Mouse (Mus musculus) hindbrain, postnatal 0 days (tissue): ENCODE measurements at regions not wholly inside any gene's neighbourhood (a gene's known extent, or its start where the extent isn't known, plus 50 kb on each side); places are given as distances from the start of the nearest gene placed in this dataset.

Experiments
- ATAC-seq: fragments of 200-750 bp; cut with Nextera tagmentation; 2 replicates; pipeline ENCODE4 v1.8.0; 2017; ENCODE audit warnings: mild to moderate bottlenecking, moderate TSS enrichment, moderate library complexity
- DNase-seq: peaks from one replicate; pipeline ENCODE4 v3.0.0-alpha.2; 2015; ENCODE audit warnings: low spot score
- H3K27ac ChIP-seq: fragments of 300-500 bp; sonication (generic); 2 replicates; pipeline ENCODE4 v1.5.1; 2014; ENCODE audit warnings: mild to moderate bottlenecking
- H3K27me3 ChIP-seq: fragments of 300-500 bp; sonication (generic); 2 replicates; pipeline ENCODE4 v1.6.1; 2014; ENCODE audit warnings: low read length, mixed read lengths; ENCODE audit not compliant: insufficient read depth
- H3K36me3 ChIP-seq: fragments of 300-500 bp; sonication (generic); 2 replicates; pipeline ENCODE4 v1.6.1; 2014; ENCODE audit warnings: low read length, mixed read lengths; ENCODE audit not compliant: insufficient read depth
- H3K4me1 ChIP-seq: fragments of 300-500 bp; sonication (generic); 2 replicates; pipeline ENCODE4 v1.6.1; 2014; ENCODE audit warnings: antibody characterized with exemption, low read length, mixed read lengths; ENCODE audit not compliant: insufficient read depth
- H3K4me2 ChIP-seq: fragments of 300-500 bp; sonication (generic); 2 replicates; pipeline ENCODE4 v1.6.1; 2014; ENCODE audit warnings: low read depth, mild to moderate bottlenecking, low read length, moderate library complexity, mixed read lengths
- H3K4me3 ChIP-seq: fragments of 300-500 bp; sonication (generic); 2 replicates; pipeline ENCODE4 v1.5.1; 2014; ENCODE audit warnings: low read length
- H3K9ac ChIP-seq: fragments of 300-500 bp; sonication (generic); replicated peaks from 2 replicates; pipeline ENCODE4 v1.6.1; 2014; ENCODE audit warnings: mild to moderate bottlenecking, low read length, moderate library complexity, mixed read lengths
- H3K9me3 ChIP-seq: fragments of 300-500 bp; sonication (generic); 2 replicates; pipeline ENCODE4 v1.6.1; 2016; ENCODE audit warnings: low read length, mixed read lengths
- CTCF ChIP-seq: IDR thresholded peaks from 2 replicates; pipeline ENCODE4 v1.5.1; 2016; ENCODE audit warnings: antibody characterized with exemption, control low read depth, low read depth
- WGBS: fragments of 180-500 bp; shearing (Covaris S2); extraction: QIAGEN DNeasy Blood & Tissue Kit; methylation state at CpG from one replicate; pipeline ENCODE4 v1.1.7; 2014; 5-methylcytosine and 5-hydroxymethylcytosine counted together

DNA sequence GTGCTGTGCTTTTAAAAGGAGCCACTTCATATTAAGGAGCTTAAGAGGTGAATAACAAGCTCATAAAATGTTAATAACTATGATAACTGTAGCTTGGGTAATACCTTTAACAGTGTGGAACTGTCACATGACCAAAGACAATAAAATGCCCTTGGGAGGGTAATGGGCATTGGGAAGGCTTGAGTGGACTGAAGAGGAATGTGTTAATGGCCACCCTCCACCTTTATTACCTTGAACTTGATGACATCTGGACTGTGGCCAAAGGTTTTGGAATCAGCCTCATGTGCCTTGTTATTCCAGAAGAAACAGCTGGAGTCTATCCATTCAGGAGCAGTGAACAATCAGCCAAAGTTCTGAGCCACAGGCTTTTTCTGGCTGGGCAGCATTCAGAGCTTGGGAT, 451.0 kb upstream of the Tenm4 start:
- H3K4me2 ChIP-seq, result no peak overlapping the region
- no peaks in the 10 kb centered on the region for H3K27me3 ChIP-seq
- no peak for TF ChIP-seq CTCF
- no peak overlapping the region for H3K9ac ChIP-seq
- no peak overlapping the region for H3K4me3 ChIP-seq
- ATAC-seq (no peak), DNase-seq (no peak)
- no peak overlapping the region for H3K27ac ChIP-seq
- H3K9me3 ChIP-seq, result no peaks in the 10 kb centered on the region
- no peaks in the 10 kb centered on the region for H3K4me1 ChIP-seq
- no peaks in the 10 kb centered on the region for H3K36me3 ChIP-seq

DNA sequence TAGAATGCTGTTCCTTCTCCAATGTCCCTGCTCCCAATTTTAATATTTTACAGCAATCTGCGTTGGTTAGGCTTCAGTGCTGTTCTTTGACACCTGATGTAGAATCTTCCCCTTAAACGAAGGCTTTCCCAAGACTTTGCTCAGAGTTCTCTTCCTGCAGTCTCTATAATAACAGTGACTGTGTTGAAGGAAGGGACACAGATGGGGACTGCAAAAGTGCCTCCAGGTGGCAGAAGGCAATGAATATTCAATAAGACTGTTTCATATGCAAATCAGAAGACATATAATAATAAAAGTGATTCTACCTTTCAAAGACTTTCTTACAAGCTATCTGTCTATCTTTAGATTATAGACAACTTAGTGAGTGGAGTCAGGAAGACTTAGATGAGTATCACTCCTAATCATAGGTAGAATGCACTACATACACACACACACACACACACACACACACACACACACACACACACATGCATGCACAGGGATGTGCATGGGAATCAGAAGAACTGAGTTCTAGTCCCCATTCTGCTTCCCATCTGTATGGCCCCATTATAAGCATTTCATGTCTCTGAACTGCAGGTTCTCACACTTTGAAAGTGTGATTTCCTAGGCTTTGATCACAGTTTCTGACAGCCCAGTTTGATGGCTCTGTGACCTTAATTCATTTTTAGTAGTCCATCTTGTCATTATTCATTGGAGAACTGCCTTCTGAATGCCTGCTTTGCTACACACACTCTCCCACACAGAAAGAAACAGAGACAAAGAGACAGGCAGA, 445.1 kb upstream of the Tenm4 start:
- Histone ChIP-seq H3K9me3 (no peaks in the 10 kb centered on the region), H3K9ac (no peak overlapping the region), H3K4me2 (no peak overlapping the region), H3K4me3 (no peak overlapping the region), H3K36me3 (no peaks in the 10 kb centered on the region), H3K4me1 (no peaks in the 10 kb centered on the region), H3K27me3 (no peaks in the 10 kb centered on the region), H3K27ac (no peak overlapping the region)
- ATAC-seq, result no peak
- WGBS, result 69% methylated on average over 2 of the region's 2 CpGs
- DNase-seq, result no peak
- no peak for TF ChIP-seq CTCF

DNA sequence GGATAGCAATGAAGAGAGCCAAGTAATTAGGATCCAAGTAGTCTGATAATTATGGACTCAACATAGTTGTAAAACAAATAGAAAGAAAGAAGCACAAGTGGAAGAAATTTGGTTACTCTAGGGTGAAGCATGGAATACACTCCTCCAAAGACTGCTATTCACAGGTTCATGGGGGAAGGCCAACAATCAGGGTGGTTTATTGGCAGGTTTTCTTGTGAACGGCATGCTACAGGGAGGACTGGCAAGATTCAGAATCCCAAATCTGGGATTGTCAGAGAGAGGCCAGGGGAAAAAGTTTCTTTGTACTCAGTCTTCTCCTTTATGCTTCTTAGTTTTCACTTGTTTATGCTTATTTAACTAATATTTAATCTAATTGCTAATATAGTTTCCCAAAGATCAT, 437.2 kb upstream of the Tenm4 start:
- Histone ChIP-seq H3K9ac (no peak overlapping the region), H3K4me3 (no peak overlapping the region), H3K4me1 (no peaks in the 10 kb centered on the region), H3K27ac (no peak overlapping the region), H3K9me3 (no peaks in the 10 kb centered on the region), H3K27me3 (no peaks in the 10 kb centered on the region), H3K4me2 (no peak overlapping the region), H3K36me3 (no peaks in the 10 kb centered on the region)
- 69% methylated on average over 1 of the region's 1 CpGs for WGBS
- DNase-seq (no peak), ATAC-seq (no peak)
- TF ChIP-seq CTCF, result no peak

DNA sequence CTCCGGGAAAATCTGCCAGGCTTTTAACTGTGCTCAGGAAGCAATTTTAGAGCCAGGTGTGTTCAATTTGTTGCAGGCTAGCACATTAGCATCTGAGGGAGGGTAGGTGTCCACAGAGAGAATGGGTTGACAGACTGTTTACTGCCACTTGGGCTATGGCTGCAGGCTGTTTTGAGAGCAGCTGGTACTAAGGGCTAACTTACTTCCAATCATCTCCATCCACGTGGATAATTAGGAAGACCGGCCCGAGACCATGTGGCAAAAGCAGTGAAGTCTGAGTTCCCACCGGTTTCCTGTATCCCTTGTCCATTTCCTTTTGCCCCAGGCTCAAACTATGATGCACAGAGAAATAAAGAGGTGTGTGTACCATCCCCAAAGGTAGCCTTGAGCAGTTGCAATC, 436.5 kb upstream of the Tenm4 start:
- Histone ChIP-seq H3K4me3 (no peak overlapping the region), H3K36me3 (no peaks in the 10 kb centered on the region), H3K9me3 (no peaks in the 10 kb centered on the region), H3K9ac (no peak overlapping the region), H3K27me3 (no peaks in the 10 kb centered on the region), H3K27ac (no peak overlapping the region), H3K4me1 (no peaks in the 10 kb centered on the region), H3K4me2 (no peak overlapping the region)
- 52% methylated on average over 5 of the region's 5 CpGs for WGBS
- peak; percentile 61; the same call in 1 of the 2 replicates for ATAC-seq
- TF ChIP-seq CTCF, result no peak
- peak; percentile 24 for DNase-seq

DNA sequence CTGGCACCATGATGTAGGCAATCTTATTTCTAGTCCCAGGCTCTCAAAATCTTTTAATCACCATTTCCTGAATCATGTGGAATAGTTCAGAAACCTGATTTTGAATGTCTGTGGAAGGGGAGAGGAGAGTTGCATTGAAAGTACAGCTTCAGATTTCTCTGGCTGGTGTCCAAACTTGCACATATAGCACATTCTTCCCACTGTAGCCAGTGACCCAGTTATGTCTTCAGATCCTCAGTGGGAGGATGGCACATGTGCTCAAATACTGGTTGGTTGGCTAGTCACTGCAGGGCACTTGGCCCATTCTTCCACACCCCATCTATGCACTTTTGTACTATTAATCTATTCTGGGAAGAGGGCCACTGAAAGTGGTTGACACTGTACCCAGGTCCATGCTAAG, 434.3 kb upstream of the Tenm4 start:
- no peaks in the 10 kb centered on the region for H3K27me3 ChIP-seq
- ATAC-seq (no peak), DNase-seq (peak; percentile 26)
- no peaks in the 10 kb centered on the region for H3K4me1 ChIP-seq
- H3K9me3 ChIP-seq, result no peaks in the 10 kb centered on the region
- H3K4me3 ChIP-seq, result no peak overlapping the region
- H3K36me3 ChIP-seq, result no peaks in the 10 kb centered on the region
- H3K27ac ChIP-seq, result no peak overlapping the region
- H3K4me2 ChIP-seq, result no peak overlapping the region
- no peak for TF ChIP-seq CTCF
- no peak overlapping the region for H3K9ac ChIP-seq

DNA sequence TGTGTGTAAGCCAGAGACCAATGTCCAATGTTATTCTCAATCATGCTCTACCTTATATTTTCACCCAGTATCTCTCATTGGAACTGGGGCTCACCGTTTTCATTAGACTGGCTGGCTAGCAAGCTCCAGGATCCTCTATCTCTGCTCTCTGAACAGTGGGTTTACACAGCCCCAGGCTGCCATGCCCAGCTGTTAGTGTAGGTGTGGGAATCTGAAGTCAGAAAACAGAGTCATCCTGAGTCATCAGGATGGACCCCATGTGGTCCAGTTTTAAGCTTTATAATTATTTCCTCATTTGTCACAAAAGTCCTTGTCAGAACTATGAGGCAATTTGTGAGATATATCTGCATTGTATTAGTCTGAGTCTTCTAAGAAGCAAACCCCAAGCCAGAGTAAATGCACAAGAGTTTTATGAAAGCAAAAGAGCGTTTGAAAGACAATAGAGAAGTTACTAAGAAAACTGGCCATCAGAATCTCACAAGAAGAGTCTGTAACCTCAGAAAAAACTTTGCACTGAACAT, 432.3 kb upstream of the Tenm4 start:
- 69% methylated on average over 2 of the region's 2 CpGs for WGBS
- Histone ChIP-seq H3K4me2 (no peak overlapping the region), H3K4me1 (no peaks in the 10 kb centered on the region), H3K9me3 (no peaks in the 10 kb centered on the region), H3K36me3 (no peaks in the 10 kb centered on the region), H3K9ac (no peak overlapping the region), H3K27me3 (no peaks in the 10 kb centered on the region), H3K27ac (no peak overlapping the region), H3K4me3 (no peak overlapping the region)
- no peak for DNase-seq
- no peak for TF ChIP-seq CTCF
- ATAC-seq, result no peak

DNA sequence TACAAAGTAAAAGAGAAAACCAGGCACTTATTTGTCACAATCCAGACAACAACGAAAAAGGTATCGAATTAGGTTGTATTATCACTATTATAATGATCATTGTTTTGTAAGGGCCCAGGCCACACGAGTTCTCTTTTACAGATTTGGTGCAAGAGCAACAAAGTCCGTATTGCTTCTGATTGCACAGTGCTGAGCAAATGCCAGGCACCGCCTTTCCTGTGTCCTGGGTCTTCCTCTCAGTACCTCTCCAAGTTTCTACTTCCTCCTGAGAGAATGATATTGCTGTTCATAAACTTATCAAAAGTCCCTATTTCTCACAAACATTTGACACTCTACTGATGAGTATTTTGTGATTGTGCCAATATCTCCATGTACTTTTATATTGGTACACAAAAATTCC, 431.3 kb upstream of the Tenm4 start:
- Histone ChIP-seq H3K4me2 (no peak overlapping the region), H3K36me3 (no peaks in the 10 kb centered on the region), H3K9me3 (no peaks in the 10 kb centered on the region), H3K4me3 (no peak overlapping the region), H3K27me3 (no peaks in the 10 kb centered on the region), H3K27ac (no peak overlapping the region), H3K4me1 (no peaks in the 10 kb centered on the region), H3K9ac (no peak overlapping the region)
- ATAC-seq, result no peak
- WGBS, result 91% methylated on average over 5 of the region's 5 CpGs
- no peak for DNase-seq
- no peak for TF ChIP-seq CTCF
